Mouse (Mus musculus) heart, adult 2 months (tissue): ENCODE data around the gene Pelo. TPM values are rescaled to one million over a fixed set of nuclear protein-coding genes. Genes with fewer than 3 reads are reported as not detected.
A peak's percentile ranks its signal among the peaks of the same experiment; 100 is the strongest.

Experiments used
- DNase-seq, 2 experiments: peaks; one replicate each; pipeline ENCODE4 v3.0.0; 2021
- H3K27ac ChIP-seq: fragments of 200-600 bp; 2 replicates; pipeline ENCODE4 v1.8.1; 2022
- H3K27me3 ChIP-seq: fragments of 200-500 bp; 2 replicates; pipeline ENCODE4 v1.6.1; 2012; ENCODE audit warnings: mild to moderate bottlenecking, low read length, inconsistent platforms, mixed read lengths; ENCODE audit not compliant: control insufficient read depth, insufficient read depth
- H3K36me3 ChIP-seq: fragments of 200-500 bp; 2 replicates; pipeline ENCODE4 v1.6.1; 2012; ENCODE audit warnings: low read length, inconsistent platforms; ENCODE audit not compliant: control insufficient read depth, insufficient read depth
- H3K4me1 ChIP-seq: fragments of 200-500 bp; 2 replicates; pipeline ENCODE4 v1.6.1; 2011; ENCODE audit warnings: low read length; ENCODE audit not compliant: control insufficient read depth, insufficient read depth
- H3K4me3 ChIP-seq: fragments of 200-600 bp; 2 replicates; pipeline ENCODE4 v1.8.1; 2022
- H3K79me2 ChIP-seq: fragments of 200-500 bp; replicated peaks from 2 replicates; pipeline ENCODE4 v1.6.1; 2012; ENCODE audit warnings: mild to moderate bottlenecking, inconsistent platforms, low read length, moderate library complexity, mixed read lengths; ENCODE audit not compliant: control insufficient read depth, insufficient read depth
- H3K9ac ChIP-seq: fragments of 200-500 bp; 2 replicates; pipeline ENCODE4 v1.6.1; 2012; ENCODE audit warnings: low read depth, mild to moderate bottlenecking, control low read depth, inconsistent platforms, low read length, mixed read lengths
- CTCF ChIP-seq: fragments of 200-600 bp; IDR thresholded peaks from 2 replicates; pipeline ENCODE4 v1.8.1; 2022; ENCODE audit warnings: antibody characterized with exemption, mild to moderate bottlenecking, moderate library complexity
- EP300 ChIP-seq: fragments of 200-500 bp; IDR thresholded peaks from 2 replicates; pipeline ENCODE4 v1.6.1; 2011; ENCODE audit warnings: low read depth, low read length, control low read depth; ENCODE audit not compliant: insufficient read depth
- POLR2A ChIP-seq: fragments of 200-500 bp; IDR thresholded peaks from 2 replicates; pipeline ENCODE4 v1.6.1; 2011; ENCODE audit warnings: mild to moderate bottlenecking, low read depth, low read length, control low read depth; ENCODE audit not compliant: insufficient read depth
- WGBS: fragments of 180-500 bp; shearing (Covaris S2); methylation state at CpG from one replicate; pipeline ENCODE4 v1.1.7; 2018; 5-methylcytosine and 5-hydroxymethylcytosine counted together
- intact Hi-C: fragments of 180-260 bp; cut with DNase I; formaldehyde crosslinking; loops from one replicate; pipeline ENCODE4 v1.15.1; 2025
- long read RNA-seq: library from polyadenylated mRNA; stranded (forward); transcript quantifications from one replicate; pipeline ENCODE4 v2.0.0, GENCODE M21; 2021
- polyA plus RNA-seq: library from polyadenylated mRNA; depleted of rRNA; stranded (reverse); fragments of >200 nt; gene quantifications from 2 replicates; pipeline ENCODE4 v1.2.3, GENCODE M21; 2012; rRNA removed
- total RNA-seq, 2 experiments: library from RNA; stranded (reverse); gene quantifications; 2 replicates each; pipeline ENCODE4 v1.2.3; 2021

Gene Pelo
- total RNA-seq (10 to 100 TPM; 15.6 to 18.0 TPM), polyA plus RNA-seq (16.1 and 16.5 TPM in 2 replicates)
- long read RNA-seq, transcript Pelo-201 (2 exons, 1,600 nt) = major isoform, 10 of 10 reads
- long read RNA-seq, partial matches to known transcripts = 0 of 10 reads
- long read RNA-seq, other reads (novel, unspliced or antisense) = 0 of 10 reads

- under 1% methylated on average over 60 of the region's 60 CpGs for WGBS
- peak within 1 kb of the TSS; percentile 66 for H3K9ac ChIP-seq
- peak within 1 kb of the TSS; percentile 82 for H3K4me3 ChIP-seq
- peak; percentile 97 to 98 for DNase-seq
- H3K27ac ChIP-seq = peak within 1 kb of the TSS; percentile 93
- intact Hi-C loops = loop anchor here (1.0 to 5.0 kb wide), 2 partner anchors 11 to 73 kb away; partner anchors contain the start of genes Gm49395 and Itga1
- no peaks in the 10 kb centered on the region for H3K27me3 ChIP-seq
- peaks cover 38% of the 10 kb centered on the region for H3K36me3 ChIP-seq
- H3K4me1 ChIP-seq = peaks cover 12% of the 10 kb centered on the region
- peak; percentile 61 for TF ChIP-seq EP300
- peak; percentile 96 for TF ChIP-seq POLR2A
- no peak for TF ChIP-seq CTCF
- peaks cover 1% of the 10 kb centered on the region; the same call in 1 of the 2 replicates for H3K79me2 ChIP-seq
Measured at GRCm38 (mm10) chr13:115090069-115090976, at the start of gene Pelo. Pelo (minus strand) TSS chr13:115090186.

- 88% methylated on average over 7 of the region's 7 CpGs for WGBS
- H3K27me3 ChIP-seq = no peaks in the 10 kb centered on the region
- H3K9ac ChIP-seq = no peak overlapping the region
- peaks cover 1% of the 10 kb centered on the region for H3K4me1 ChIP-seq
- no peak for DNase-seq
- intact Hi-C loops = no loop called here
- H3K4me3 ChIP-seq = no peak overlapping the region
- no peak overlapping the region for H3K27ac ChIP-seq
- TF ChIP-seq CTCF (no peak), POLR2A (no peak), EP300 (no peak)
- no peaks in the 10 kb centered on the region for H3K79me2 ChIP-seq
- no peaks in the 10 kb centered on the region; the same call in 1 of the 2 replicates for H3K36me3 ChIP-seq
Measured at GRCm38 (mm10) chr13:115138513-115138912, 48.5 kb upstream of the Pelo start.

DNA sequence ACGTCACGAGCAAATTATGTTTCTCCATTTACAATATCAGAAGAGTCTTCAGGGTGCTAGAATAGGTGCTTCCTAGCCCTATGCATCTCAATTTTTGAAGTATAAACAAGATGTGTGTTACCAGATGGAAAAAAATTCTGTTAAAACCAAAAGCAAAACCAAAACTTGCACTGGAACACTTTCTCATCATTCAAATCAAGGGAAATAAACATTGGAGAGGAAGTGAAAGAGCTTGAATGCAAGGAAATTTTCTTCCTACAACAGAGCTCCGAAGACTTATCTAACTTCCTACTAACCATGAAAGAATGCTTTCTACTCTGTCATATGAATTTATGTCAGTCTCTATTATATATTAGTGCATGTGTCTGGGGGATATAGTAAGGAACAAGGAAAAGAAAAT, 46.8 kb upstream of the Pelo start:
- no peak for DNase-seq
- no peak overlapping the region for H3K9ac ChIP-seq
- TF ChIP-seq CTCF (no peak), POLR2A (no peak), EP300 (no peak)
- no peaks in the 10 kb centered on the region for H3K79me2 ChIP-seq
- no peaks in the 10 kb centered on the region; the same call in none of the 2 replicates for H3K36me3 ChIP-seq
- WGBS = 51% methylated on average over 3 of the region's 3 CpGs
- H3K4me3 ChIP-seq = peak overlapping the region; percentile 11
- intact Hi-C loops = no loop called here
- H3K4me1 ChIP-seq = peaks cover 1% of the 10 kb centered on the region
- peak overlapping the region; percentile 61 for H3K27ac ChIP-seq
- H3K27me3 ChIP-seq = no peaks in the 10 kb centered on the region

DNA sequence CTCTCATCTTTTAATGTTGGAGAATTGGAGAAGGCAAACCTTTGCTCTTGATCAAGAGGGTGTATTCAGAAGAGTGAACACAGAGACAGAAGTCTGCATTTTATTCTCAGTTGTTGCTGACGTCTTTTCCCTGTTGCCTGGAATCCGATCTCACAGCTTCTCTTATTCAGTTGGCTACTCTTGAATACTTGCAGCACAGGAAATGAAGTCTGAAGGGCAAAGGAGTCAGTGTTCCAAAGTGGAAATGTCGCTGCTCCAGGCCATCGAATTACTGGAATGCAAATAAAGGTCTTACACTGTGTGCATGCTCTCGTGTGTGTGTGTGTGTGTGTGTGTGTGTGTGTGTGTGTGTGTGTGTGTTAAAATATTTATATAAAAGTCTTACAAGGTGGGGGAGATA, 42.4 kb upstream of the Pelo start:
- no peaks in the 10 kb centered on the region for H3K79me2 ChIP-seq
- H3K9ac ChIP-seq = no peak overlapping the region
- no peaks in the 10 kb centered on the region for H3K27me3 ChIP-seq
- H3K27ac ChIP-seq = peak overlapping the region; percentile 34; the same call in 1 of the 2 replicates
- intact Hi-C loops = no loop called here
- DNase-seq = no peak
- H3K4me1 ChIP-seq = peaks cover 4% of the 10 kb centered on the region
- H3K4me3 ChIP-seq = no peak overlapping the region
- TF ChIP-seq CTCF (no peak), EP300 (no peak), POLR2A (0 out of 2 replicates have a peak, but pooled peaks have one; percentile 24)
- H3K36me3 ChIP-seq = no peaks in the 10 kb centered on the region; the same call in none of the 2 replicates
- 12% methylated on average over 5 of the region's 5 CpGs for WGBS

DNA sequence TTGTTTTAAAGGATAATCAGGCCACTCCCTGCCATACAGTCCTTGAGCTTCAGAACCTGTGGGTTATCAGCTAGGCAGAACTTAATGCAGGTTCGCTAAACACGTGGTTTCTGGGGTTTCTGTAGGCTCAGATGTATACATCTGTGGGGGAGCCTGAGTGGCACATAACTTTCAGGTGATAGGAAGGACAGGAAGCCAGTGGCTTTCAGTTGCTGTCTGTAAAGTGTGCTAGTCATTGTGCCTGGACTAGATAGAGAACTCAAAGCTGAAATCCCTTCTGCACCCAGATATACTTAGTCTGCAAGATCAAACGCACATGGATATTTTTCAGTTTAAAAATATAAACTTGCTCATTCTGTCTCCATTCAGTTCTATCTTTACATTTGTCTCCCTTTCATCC, 41.4 kb upstream of the Pelo start:
- Histone ChIP-seq H3K27me3 (no peaks in the 10 kb centered on the region), H3K9ac (no peak overlapping the region), H3K4me1 (peaks cover 4% of the 10 kb centered on the region), H3K36me3 (no peaks in the 10 kb centered on the region; the same call in none of the 2 replicates), H3K79me2 (no peaks in the 10 kb centered on the region), H3K27ac (peak overlapping the region; percentile 44), H3K4me3 (no peak overlapping the region)
- DNase-seq = no peak
- WGBS = 61% methylated on average over 3 of the region's 3 CpGs
- intact Hi-C loops = no loop called here
- TF ChIP-seq POLR2A (no peak), CTCF (no peak), EP300 (no peak)

DNA sequence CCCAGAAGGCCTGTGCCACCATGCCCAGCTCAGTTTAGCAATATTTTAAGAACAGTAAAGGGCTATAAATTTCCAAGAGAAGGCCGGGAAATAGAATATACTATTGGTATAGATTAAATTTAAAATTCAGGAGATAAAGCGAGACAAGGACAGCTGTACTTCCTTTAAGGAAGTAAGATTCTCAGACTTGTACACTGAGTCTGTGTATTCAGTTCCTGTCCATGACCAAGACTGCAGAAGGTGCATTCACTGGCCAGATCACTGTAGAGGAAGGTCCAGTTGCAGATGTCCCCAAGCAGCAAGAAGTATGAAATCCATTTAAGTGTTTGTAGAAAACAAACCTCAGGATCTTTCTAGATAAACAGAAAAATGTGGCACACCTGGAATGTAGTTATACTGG, 40.0 kb upstream of the Pelo start:
- no peak for DNase-seq
- TF ChIP-seq EP300 = no peak
- no peak for TF ChIP-seq POLR2A
- no peak for TF ChIP-seq CTCF

More for the DNA sequence above, 40.0 kb upstream of the Pelo start:
- WGBS = 47% methylated on average over 2 of the region's 2 CpGs
- Histone ChIP-seq H3K9ac (no peak overlapping the region), H3K79me2 (no peaks in the 10 kb centered on the region), H3K36me3 (no peaks in the 10 kb centered on the region; the same call in none of the 2 replicates), H3K27me3 (no peaks in the 10 kb centered on the region), H3K27ac (peak overlapping the region; percentile 19), H3K4me3 (no peak overlapping the region), H3K4me1 (peaks cover 4% of the 10 kb centered on the region)
- intact Hi-C loops = no loop called here
